Mouse (Mus musculus) thymus, postnatal 0 days (tissue): ENCODE measurements around the gene Gm7849. TPM values are rescaled to one million over a fixed set of nuclear protein-coding genes. Genes with fewer than 3 reads are reported as not detected.
"Not testable (repeated sequence)": the region's sequence is repeated elsewhere in the genome, so short reads cannot be mapped to it uniquely, and the experiment has no call there.

ENCODE experiments used
- DNase-seq: peaks from one replicate; pipeline ENCODE4 v3.0.0-alpha.2; 2015; ENCODE audit warnings: low spot score
- polyA plus RNA-seq: library from polyadenylated mRNA; unstranded; fragments of >200 nt; fragmentation: Nextera tagmentation; extraction: Ambion mirVana; gene quantifications from 2 replicates; pipeline ENCODE4 v1.2.1, GENCODE M21; 2015

Gene Gm7849
- polyA plus RNA-seq: 0.68 and 1.3 TPM in 2 replicates

DNA sequence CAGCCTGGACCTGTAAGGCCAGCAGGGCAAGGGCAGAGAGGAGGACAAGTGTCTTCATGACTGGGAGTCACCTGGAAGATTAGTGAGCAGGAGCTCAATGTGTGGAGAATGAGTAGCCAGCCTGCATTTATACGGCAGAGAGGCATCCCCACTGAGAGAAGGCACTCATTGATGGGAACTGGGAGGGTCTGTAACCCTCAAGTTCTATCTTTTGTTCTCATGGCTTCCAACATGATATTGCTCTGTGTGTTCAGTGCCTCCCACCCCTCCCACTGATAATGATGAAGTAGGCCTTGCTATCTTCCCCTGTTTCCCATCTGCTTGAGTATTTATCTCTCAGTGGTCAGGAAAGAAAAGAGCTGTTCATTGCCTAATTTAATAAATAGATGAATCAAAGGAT, at the start of gene Gm7849:
Gene Gm7849, minus strand, starts transcription at position 101 of the 400 bp plus-strand sequence.
- DNase-seq: not testable (repeated sequence)

DNA sequence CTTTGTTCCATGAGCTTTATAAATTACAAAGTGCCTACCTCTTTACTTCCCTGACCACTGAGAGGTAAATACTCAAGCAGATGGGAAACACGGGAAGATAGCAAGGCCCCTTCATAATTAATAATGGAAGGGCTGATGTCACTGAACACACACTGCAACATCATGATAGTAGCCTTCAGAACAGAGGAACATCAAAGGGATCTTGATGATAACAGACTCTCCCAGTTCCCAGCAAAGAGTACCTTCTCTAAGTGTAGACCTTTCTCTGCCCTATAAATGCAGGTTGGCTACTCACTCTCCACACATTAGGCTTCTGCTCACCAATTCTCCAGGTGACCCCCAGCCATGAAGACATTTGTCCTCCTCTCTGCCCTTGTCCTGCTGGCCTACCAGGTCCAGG, 29.2 kb downstream of the Gm7849 start, which contains the start of gene Defa36:
Gene Defa36, plus strand, starts transcription at position 301 of the 400 bp plus-strand sequence.
- DNase-seq: not testable (repeated sequence)

Other genes with a start within 250 kb of the Gm7849 start
- gene Gm15292, start 206.8 kb downstream of the Gm7849 start, polyA plus RNA-seq: not detected in 2 replicates
- not detected in 2 replicates for gene Defa27, start 141.0 kb downstream of the Gm7849 start, polyA plus RNA-seq
- 0.28 and 0.34 TPM in 2 replicates for gene Defa29, start 129.5 kb downstream of the Gm7849 start, polyA plus RNA-seq
- not detected in 2 replicates for gene Defa2, start 78.0 kb downstream of the Gm7849 start, polyA plus RNA-seq
- 1.1 TPM in 1 of 2 replicates, not detected in the other for gene Defa33, start 64.7 kb downstream of the Gm7849 start, polyA plus RNA-seq
- gene Defa36, start 29.1 kb downstream of the Gm7849 start, polyA plus RNA-seq: not detected in 2 replicates
- 0.41 TPM in 1 of 2 replicates, not detected in the other for gene Defa20, start 52.7 kb upstream of the Gm7849 start, polyA plus RNA-seq
- 0.41 TPM in 1 of 2 replicates, not detected in the other for gene Defa32, start 72.5 kb upstream of the Gm7849 start, polyA plus RNA-seq
- not detected in 2 replicates for gene Defa37, start 108.8 kb upstream of the Gm7849 start, polyA plus RNA-seq
- not detected in 2 replicates for gene Defa28, start 126.4 kb upstream of the Gm7849 start, polyA plus RNA-seq
- gene Gm7861, start 137.9 kb upstream of the Gm7849 start, polyA plus RNA-seq: not detected in 2 replicates
- gene Defa26, start 161.6 kb upstream of the Gm7849 start, polyA plus RNA-seq: not detected in 2 replicates
- gene Defa17, start 199.2 kb upstream of the Gm7849 start, polyA plus RNA-seq: not detected in 2 replicates
- not detected in 2 replicates for gene Defa34, start 209.2 kb upstream of the Gm7849 start, polyA plus RNA-seq
- 0.48 TPM in 1 of 2 replicates, not detected in the other for gene AY761184, start 247.1 kb upstream of the Gm7849 start, polyA plus RNA-seq